Mouse (Mus musculus) liver, embryonic 13.5 days (tissue): ENCODE results near the gene Cdc27. TPM values are rescaled to one million over a fixed set of nuclear protein-coding genes. Genes with fewer than 3 reads are reported as not detected.

Experiments
- ATAC-seq: fragments of 200-750 bp; cut with Nextera tagmentation; 2 replicates; pipeline ENCODE4 v1.8.0; 2017; ENCODE audit warnings: low read depth, mild to moderate bottlenecking, moderate number of reproducible peaks, moderate library complexity
- DNase-seq: peaks from one replicate; pipeline ENCODE4 v3.0.0; 2022
- H3K27ac ChIP-seq: fragments of 300-500 bp; sonication (generic); 2 replicates; pipeline ENCODE4 v1.5.1; 2015; ENCODE audit warnings: moderate library complexity, mild to moderate bottlenecking, inconsistent platforms
- H3K27me3 ChIP-seq: fragments of 300-500 bp; sonication (generic); 2 replicates; pipeline ENCODE4 v1.6.1; 2015; ENCODE audit warnings: mild to moderate bottlenecking, inconsistent platforms
- H3K36me3 ChIP-seq: fragments of 300-500 bp; sonication (generic); 2 replicates; pipeline ENCODE4 v1.6.1; 2015; ENCODE audit warnings: mild to moderate bottlenecking, inconsistent platforms
- H3K4me1 ChIP-seq: fragments of 300-500 bp; sonication (generic); replicated peaks from 2 replicates; pipeline ENCODE4 v1.6.1; 2015; ENCODE audit warnings: inconsistent platforms
- H3K4me2 ChIP-seq: fragments of 300-500 bp; sonication (generic); 2 replicates; pipeline ENCODE4 v1.6.1; 2015; ENCODE audit warnings: inconsistent platforms, mild to moderate bottlenecking, moderate library complexity
- H3K4me3 ChIP-seq: fragments of 300-500 bp; sonication (generic); replicated peaks from 2 replicates; pipeline ENCODE4 v1.5.1; 2015; ENCODE audit warnings: mild to moderate bottlenecking, inconsistent platforms
- H3K9ac ChIP-seq: fragments of 300-500 bp; sonication (generic); 2 replicates; pipeline ENCODE4 v1.6.1; 2015; ENCODE audit warnings: mild to moderate bottlenecking, inconsistent platforms
- H3K9me3 ChIP-seq: fragments of 300-500 bp; sonication (generic); replicated peaks from 2 replicates; pipeline ENCODE4 v1.6.1; 2016; ENCODE audit warnings: inconsistent platforms
- WGBS: fragments of 180-500 bp; shearing (Covaris S2); methylation state at CpG from one replicate; pipeline ENCODE4 v1.1.7; 2015; ENCODE audit not compliant: insufficient replicate concordance; 5-methylcytosine and 5-hydroxymethylcytosine counted together
- polyA plus RNA-seq: library from polyadenylated mRNA; unstranded; fragments of >200 nt; fragmentation: Nextera tagmentation; extraction: Ambion mirVana; gene quantifications from 2 replicates; pipeline ENCODE4 v1.2.1, GENCODE M21; 2015

The Cdc27 gene
- polyA plus RNA-seq, 1 experiment from 2014 or later: 22.9 TPM

DNA sequence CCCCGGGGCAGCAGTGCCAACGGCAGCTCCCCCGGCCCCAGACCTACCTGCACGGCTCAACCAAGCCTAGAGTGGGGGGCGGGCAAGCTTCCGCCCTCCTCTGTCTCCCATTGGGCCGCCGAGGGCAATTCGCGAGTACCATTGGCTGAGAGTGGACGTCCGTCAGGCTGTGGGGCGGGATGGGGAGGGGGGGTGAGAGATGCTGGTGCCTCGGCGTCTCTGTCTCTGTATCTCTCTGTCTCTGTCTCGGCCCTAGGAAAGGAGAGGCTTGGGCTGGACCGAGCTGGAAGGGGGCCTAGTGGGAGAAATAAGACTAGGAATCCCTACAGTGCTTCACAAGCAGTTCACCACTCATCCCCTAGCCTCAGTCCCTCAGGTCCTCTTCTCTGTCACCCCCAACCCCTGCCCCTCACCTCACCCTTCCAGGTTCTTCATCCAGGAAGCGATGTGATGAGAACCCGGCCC is 81.0 kb downstream of the Cdc27 start:
- peak overlapping the region; percentile 95 for H3K4me2 ChIP-seq
- peaks cover 23% of the 10 kb centered on the region for H3K4me1 ChIP-seq
- WGBS: 3% methylated on average over 17 of the region's 19 CpGs
- peak overlapping the region; percentile 73 for H3K27ac ChIP-seq
- no peaks in the 10 kb centered on the region for H3K27me3 ChIP-seq
- peak overlapping the region; percentile 97 for H3K4me3 ChIP-seq
- peak overlapping the region; percentile 94 for H3K9ac ChIP-seq
- peak; percentile 100 for ATAC-seq
- peak; percentile 83 for DNase-seq
- H3K36me3 ChIP-seq: peaks cover 6% of the 10 kb centered on the region; the same call in 1 of the 2 replicates
- no peaks in the 10 kb centered on the region for H3K9me3 ChIP-seq

DNA sequence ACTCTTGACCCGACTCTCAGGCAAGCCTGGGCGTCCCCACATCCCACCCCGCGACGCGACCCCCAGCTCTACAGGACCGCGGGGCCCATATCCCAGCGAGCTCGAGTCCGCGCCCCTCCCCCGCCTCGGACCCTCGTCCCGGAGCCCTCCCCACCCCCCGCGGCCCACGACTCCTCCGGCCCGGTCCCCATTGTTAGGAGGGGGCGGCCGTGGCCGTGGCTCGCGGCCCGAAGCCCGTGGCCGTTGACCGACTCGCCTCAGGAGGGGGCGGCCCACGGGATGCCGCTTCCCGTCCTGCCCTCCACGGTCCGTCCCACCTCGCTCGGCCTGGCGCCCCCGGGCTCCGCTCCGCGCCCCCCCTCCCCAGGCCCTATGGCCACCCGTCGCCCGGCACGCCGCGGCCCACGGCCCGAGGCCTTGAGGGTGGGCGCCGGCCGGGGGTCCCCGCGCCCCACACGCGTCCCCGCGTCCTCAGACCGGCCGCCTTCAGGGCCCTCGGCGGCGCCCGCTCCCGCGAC is 81.6 kb downstream of the Cdc27 start, which contains the start of gene Kansl1:
TSS of gene Kansl1 (minus strand) at position 111 of the 518 bp plus-strand sequence.
- peaks cover 10% of the 10 kb centered on the region; the same call in 1 of the 2 replicates for H3K36me3 ChIP-seq
- no peaks in the 10 kb centered on the region for H3K27me3 ChIP-seq
- H3K9ac ChIP-seq: peak within 1 kb of the TSS; percentile 94
- under 1% methylated on average over 47 of the region's 69 CpGs for WGBS
- ATAC-seq (peak; percentile 61), DNase-seq (peak; percentile 4)
- peaks cover 23% of the 10 kb centered on the region for H3K4me1 ChIP-seq
- peak within 1 kb of the TSS; percentile 73 for H3K27ac ChIP-seq
- peak within 1 kb of the TSS; percentile 95 for H3K4me2 ChIP-seq
- peak within 1 kb of the TSS; percentile 97 for H3K4me3 ChIP-seq
- H3K9me3 ChIP-seq: no peaks in the 10 kb centered on the region

DNA sequence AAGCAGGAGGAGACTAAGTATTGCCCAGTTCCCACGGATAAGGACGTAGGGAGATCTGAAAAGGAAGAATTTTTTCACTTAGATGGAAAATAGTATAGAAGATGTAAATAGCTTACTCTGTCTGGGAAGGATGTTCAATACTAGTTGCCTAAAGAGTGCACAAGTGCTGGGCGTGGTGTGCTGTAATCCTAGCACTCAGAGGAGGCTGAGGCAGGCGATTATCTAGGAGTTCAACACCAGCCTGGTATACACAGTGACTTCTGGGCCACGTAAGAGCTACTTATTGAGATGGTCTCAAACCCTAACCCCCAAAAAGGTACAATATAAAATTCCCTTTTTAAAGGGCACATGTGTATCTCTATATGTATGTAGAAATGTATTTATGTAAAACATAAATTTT is 82.7 kb downstream of the Cdc27 start:
- Histone ChIP-seq H3K27ac (peak overlapping the region; percentile 29; the same call in 1 of the 2 replicates), H3K4me2 (0 out of 2 replicates have a peak overlapping the region, but pooled peaks have one; percentile 10), H3K9ac (no peak overlapping the region), H3K36me3 (peaks cover 10% of the 10 kb centered on the region), H3K9me3 (no peaks in the 10 kb centered on the region), H3K4me3 (no peak overlapping the region), H3K4me1 (peaks cover 27% of the 10 kb centered on the region), H3K27me3 (no peaks in the 10 kb centered on the region)
- peak; percentile 43; the same call in 1 of the 2 replicates for ATAC-seq
- peak; percentile 42 for DNase-seq
- WGBS: 55% methylated on average over 5 of the region's 5 CpGs

DNA sequence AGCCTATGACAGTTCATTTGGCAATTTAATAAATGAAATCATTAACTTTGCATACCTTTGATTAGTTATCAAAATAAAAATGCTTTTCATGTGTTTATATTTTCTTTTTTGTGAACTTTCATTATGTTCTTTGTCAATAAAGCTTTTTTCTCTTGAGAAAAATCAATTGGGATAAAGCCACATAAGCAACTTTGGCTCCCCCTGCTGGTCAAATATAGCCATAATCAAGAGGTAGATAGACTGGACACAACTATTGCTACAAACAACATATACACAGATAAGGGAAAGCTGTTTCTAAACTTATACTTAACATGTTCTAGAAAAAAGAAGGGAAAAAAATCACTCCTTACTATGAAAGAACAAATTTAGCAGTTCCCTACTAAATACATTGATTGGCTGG is 88.9 kb downstream of the Cdc27 start:
- Histone ChIP-seq H3K27me3 (no peaks in the 10 kb centered on the region), H3K4me1 (peaks cover 5% of the 10 kb centered on the region), H3K4me2 (no peak overlapping the region), H3K9ac (no peak overlapping the region), H3K9me3 (no peaks in the 10 kb centered on the region), H3K4me3 (no peak overlapping the region), H3K36me3 (peaks cover 13% of the 10 kb centered on the region), H3K27ac (no peak overlapping the region)
- DNase-seq (peak; percentile 44), ATAC-seq (no peak)

DNA sequence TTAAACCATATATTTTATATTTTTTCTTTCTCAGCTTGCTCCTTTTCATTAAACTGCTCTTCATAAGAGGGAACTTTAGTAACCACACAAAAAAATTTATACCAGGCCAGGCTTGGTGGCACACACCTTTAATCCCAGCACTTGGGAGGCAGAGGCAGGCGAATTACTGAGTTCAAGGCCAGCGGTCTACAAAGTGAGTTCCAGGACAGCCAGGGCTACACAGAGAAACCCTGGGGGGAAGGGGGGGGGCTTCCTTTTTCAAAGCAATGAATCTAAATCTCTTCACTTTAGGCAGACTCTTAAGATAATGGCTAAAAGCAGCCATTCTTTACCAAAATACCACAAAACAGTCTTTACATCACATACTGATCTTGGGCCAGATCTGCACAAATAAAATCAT is 90.7 kb downstream of the Cdc27 start:
- Histone ChIP-seq H3K27ac (no peak overlapping the region), H3K4me2 (no peak overlapping the region), H3K36me3 (peaks cover 9% of the 10 kb centered on the region), H3K4me1 (peaks cover 6% of the 10 kb centered on the region), H3K27me3 (no peaks in the 10 kb centered on the region), H3K4me3 (no peak overlapping the region), H3K9ac (no peak overlapping the region), H3K9me3 (no peaks in the 10 kb centered on the region)
- ATAC-seq (no peak), DNase-seq (no peak)
- 90% methylated on average over 2 of the region's 2 CpGs for WGBS

DNA sequence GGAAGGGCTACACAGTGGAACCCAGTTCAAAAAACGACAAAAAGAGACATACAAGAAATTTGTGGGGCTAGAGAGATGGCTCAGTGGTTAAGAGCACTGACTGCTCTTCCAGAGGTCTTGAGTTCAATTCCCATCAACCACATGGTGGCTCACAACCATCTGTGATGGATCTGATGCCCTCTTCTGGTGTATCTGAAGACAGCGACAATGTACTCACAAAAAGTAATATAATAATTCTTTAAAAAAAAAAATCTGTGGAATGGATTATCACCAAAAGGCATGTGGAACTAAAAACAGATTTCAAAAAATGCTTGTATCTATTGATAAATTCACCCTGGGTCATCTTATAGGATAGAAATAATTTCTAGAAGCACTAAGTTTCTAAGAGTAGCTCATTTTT is 91.9 kb downstream of the Cdc27 start:
- DNase-seq (no peak), ATAC-seq (no peak)
- Histone ChIP-seq H3K9ac (no peak overlapping the region), H3K27ac (no peak overlapping the region), H3K9me3 (no peaks in the 10 kb centered on the region), H3K4me1 (peaks cover 7% of the 10 kb centered on the region), H3K4me3 (no peak overlapping the region), H3K27me3 (no peaks in the 10 kb centered on the region), H3K4me2 (no peak overlapping the region), H3K36me3 (peaks cover 3% of the 10 kb centered on the region; the same call in 1 of the 2 replicates)
- 60% methylated on average over 2 of the region's 2 CpGs for WGBS

Other genes with a start within 250 kb of the Cdc27 start
- 4.8 and 6.4 TPM in 2 replicates for gene Kansl1, start 81.8 kb downstream of the Cdc27 start, polyA plus RNA-seq
- gene Myl4, start within 50 bp of the Cdc27 start, polyA plus RNA-seq: 4.6 and 4.9 TPM in 2 replicates
- gene Itgb3, start 57.4 kb upstream of the Cdc27 start, polyA plus RNA-seq: 16.5 and 21.4 TPM in 2 replicates
- gene Gm11639, start 135.1 kb upstream of the Cdc27 start, polyA plus RNA-seq: 0.06 and 0.07 TPM in 2 replicates